Comparison of ENCODE assay signal across 26 mouse cellular contexts in genomic region chr3:86104909-86105308, GRCm38 (mm10).
"Had no signal": no experiment of that assay in that cellular context is flagged by ENCODE, and none has a peak within 500 bp of the region (broad histone marks: within the 10 kb centered on the region; RNA-seq: fewer than 3 reads in every experiment).

No protein-coding gene starts in this region.

- ATAC-seq: hindbrain, postnatal 0 days; intestine, embryonic 16.5 days had no signal

- H3K27ac ChIP-seq: heart, adult 2 months; heart, embryonic 13.5 days; heart, embryonic 15.5 days; hindbrain, embryonic 13.5 days; hindbrain, embryonic 15.5 days; hindbrain, postnatal 0 days; kidney, embryonic 15.5 days; kidney, postnatal 0 days; limb, embryonic 10.5 days; limb, embryonic 12.5 days; liver, embryonic 13.5 days had no signal

- H3K36me3 ChIP-seq: heart, embryonic 15.5 days; hindbrain, embryonic 13.5 days; hindbrain, embryonic 15.5 days had no signal

- H3K4me2 ChIP-seq: heart, embryonic 11.5 days; heart, embryonic 13.5 days; heart, embryonic 15.5 days; hindbrain, embryonic 13.5 days; hindbrain, embryonic 15.5 days; kidney, embryonic 15.5 days; limb, embryonic 12.5 days; liver, embryonic 11.5 days; liver, embryonic 13.5 days had no signal

- H3K9me3 ChIP-seq: heart, embryonic 13.5 days; heart, embryonic 15.5 days; hindbrain, embryonic 13.5 days; hindbrain, embryonic 15.5 days; kidney, embryonic 15.5 days; limb, embryonic 10.5 days; limb, embryonic 12.5 days; liver, embryonic 13.5 days had no signal

- H3K4me1 ChIP-seq: hindbrain, embryonic 15.5 days; kidney, embryonic 15.5 days had no signal

- H3K9ac ChIP-seq: heart, embryonic 13.5 days; heart, embryonic 15.5 days; hindbrain, embryonic 13.5 days; hindbrain, embryonic 15.5 days; kidney, embryonic 15.5 days; limb, embryonic 12.5 days; liver, embryonic 13.5 days had no signal

- H3K27me3 ChIP-seq: heart, embryonic 13.5 days; heart, embryonic 15.5 days; hindbrain, embryonic 13.5 days; hindbrain, embryonic 15.5 days; kidney, embryonic 15.5 days; limb, embryonic 12.5 days; liver, embryonic 13.5 days had no signal

- DNase-seq: gastrocnemius, postnatal 14 days; gastrocnemius, postnatal 36 days; heart, adult 2 months; heart, postnatal 14 days; heart, postnatal 36 days; kidney, adult 11 months; kidney, adult 2 months; kidney, adult 9 months; kidney, postnatal 14 days; kidney, postnatal 36 days; layer of hippocampus, adult 9-11 months; layer of hippocampus, postnatal 36 days; liver; liver, embryonic 13.5 days had no signal

- H3K4me3 ChIP-seq: heart, adult 2 months; heart, embryonic 13.5 days; heart, embryonic 15.5 days; hindbrain, embryonic 13.5 days; hindbrain, embryonic 15.5 days; kidney, embryonic 15.5 days; limb, embryonic 10.5 days; limb, embryonic 12.5 days; liver, embryonic 13.5 days had no signal
